Mouse (Mus musculus): ENCODE measurements at regions not wholly inside any gene's neighbourhood (a gene's known extent, or its start where the extent isn't known, plus 50 kb on each side); places are given as distances from the start of the nearest gene placed in this dataset.

- no peak for TF ChIP-seq POLR2A (IDR thresholded peaks at IDR 0.05; ENCODE audit: borderline replicate concordance, control insufficient read depth, low read depth, low read length)
- no peak for TF ChIP-seq CTCF (IDR thresholded peaks at IDR 0.05; ENCODE audit: control insufficient read depth, insufficient read depth, low read length)
Observed at GRCm38 (mm10) chr14:80247575-80247974, 263.7 kb downstream of the Olfm4 start.

Measured in bone marrow, adult 2 months (tissue).